Mouse (Mus musculus) heart, postnatal 0 days (tissue): ENCODE results near the gene Rabepk. TPM values are rescaled to one million over a fixed set of nuclear protein-coding genes. Genes with fewer than 3 reads are reported as not detected.
"Not testable (repeated sequence)": the region's sequence is repeated elsewhere in the genome, so short reads cannot be mapped to it uniquely, and the experiment has no call there.

Source experiments
- ATAC-seq: fragments of 200-750 bp; cut with Nextera tagmentation; 2 replicates; pipeline ENCODE4 v1.8.0; 2017; ENCODE audit warnings: low read depth, moderate number of reproducible peaks, moderate library complexity; ENCODE audit not compliant: insufficient read depth
- DNase-seq: peaks from one replicate; pipeline ENCODE4 v3.0.0-alpha.2; 2016; ENCODE audit warnings: low spot score
- H3K27ac ChIP-seq: fragments of 300-500 bp; sonication (generic); 2 replicates; pipeline ENCODE4 v1.5.1; 2014; ENCODE audit warnings: low read depth, mild to moderate bottlenecking
- H3K27me3 ChIP-seq: fragments of 300-500 bp; sonication (generic); 2 replicates; pipeline ENCODE4 v1.6.1; 2014; ENCODE audit warnings: low read length, mixed read lengths; ENCODE audit not compliant: control insufficient read depth, insufficient read depth
- H3K36me3 ChIP-seq: fragments of 300-500 bp; sonication (generic); replicated peaks from 2 replicates; pipeline ENCODE4 v1.6.1; 2014; ENCODE audit warnings: low read length, mixed read lengths; ENCODE audit not compliant: control insufficient read depth, insufficient read depth
- H3K4me1 ChIP-seq: fragments of 300-500 bp; sonication (generic); 2 replicates; pipeline ENCODE4 v1.6.1; 2014; ENCODE audit warnings: antibody characterized with exemption; ENCODE audit not compliant: control insufficient read depth, insufficient read depth
- H3K4me2 ChIP-seq: fragments of 300-500 bp; sonication (generic); 2 replicates; pipeline ENCODE4 v1.6.1; 2014; ENCODE audit warnings: low read depth, mild to moderate bottlenecking, low read length, moderate library complexity
- H3K4me3 ChIP-seq: fragments of 300-500 bp; sonication (generic); 2 replicates; pipeline ENCODE4 v1.5.1; 2014; ENCODE audit warnings: low read depth, low read length
- H3K9ac ChIP-seq: fragments of 300-500 bp; sonication (generic); replicated peaks from 2 replicates; pipeline ENCODE4 v1.6.1; 2014; ENCODE audit warnings: low read depth, low read length, mixed read lengths
- H3K9me3 ChIP-seq: fragments of 300-500 bp; sonication (generic); replicated peaks from 2 replicates; pipeline ENCODE4 v1.6.1; 2016; ENCODE audit warnings: low read length; ENCODE audit not compliant: control insufficient read depth
- CTCF ChIP-seq: IDR thresholded peaks from 2 replicates; pipeline ENCODE4 v1.5.1; 2016; ENCODE audit warnings: antibody characterized with exemption, control low read depth, low read depth
- EP300 ChIP-seq: IDR thresholded peaks from 2 replicates; pipeline ENCODE4 v1.6.1; 2016; ENCODE audit warnings: antibody characterized with exemption, low read depth
- WGBS: fragments of 180-500 bp; shearing (Covaris S2); extraction: QIAGEN DNeasy Blood & Tissue Kit; methylation state at CpG from one replicate; pipeline ENCODE4 v1.1.7; 2014; 5-methylcytosine and 5-hydroxymethylcytosine counted together
- polyA plus RNA-seq: library from polyadenylated mRNA; unstranded; fragments of >200 nt; fragmentation: Nextera tagmentation; extraction: Ambion mirVana; gene quantifications from 2 replicates; pipeline ENCODE4 v1.2.1, GENCODE M21; 2015
- total RNA-seq: library from RNA; depleted of rRNA; stranded (reverse); fragments of >200 nt; gene quantifications from 2 replicates; pipeline ENCODE4 v1.2.3, GENCODE M21; 2014; ENCODE audit warnings: low replicate concordance

The Rabepk gene
- total and polyA plus RNA-seq, 2 experiments from 2014 or later = 22.1 to 31.0 TPM

DNA sequence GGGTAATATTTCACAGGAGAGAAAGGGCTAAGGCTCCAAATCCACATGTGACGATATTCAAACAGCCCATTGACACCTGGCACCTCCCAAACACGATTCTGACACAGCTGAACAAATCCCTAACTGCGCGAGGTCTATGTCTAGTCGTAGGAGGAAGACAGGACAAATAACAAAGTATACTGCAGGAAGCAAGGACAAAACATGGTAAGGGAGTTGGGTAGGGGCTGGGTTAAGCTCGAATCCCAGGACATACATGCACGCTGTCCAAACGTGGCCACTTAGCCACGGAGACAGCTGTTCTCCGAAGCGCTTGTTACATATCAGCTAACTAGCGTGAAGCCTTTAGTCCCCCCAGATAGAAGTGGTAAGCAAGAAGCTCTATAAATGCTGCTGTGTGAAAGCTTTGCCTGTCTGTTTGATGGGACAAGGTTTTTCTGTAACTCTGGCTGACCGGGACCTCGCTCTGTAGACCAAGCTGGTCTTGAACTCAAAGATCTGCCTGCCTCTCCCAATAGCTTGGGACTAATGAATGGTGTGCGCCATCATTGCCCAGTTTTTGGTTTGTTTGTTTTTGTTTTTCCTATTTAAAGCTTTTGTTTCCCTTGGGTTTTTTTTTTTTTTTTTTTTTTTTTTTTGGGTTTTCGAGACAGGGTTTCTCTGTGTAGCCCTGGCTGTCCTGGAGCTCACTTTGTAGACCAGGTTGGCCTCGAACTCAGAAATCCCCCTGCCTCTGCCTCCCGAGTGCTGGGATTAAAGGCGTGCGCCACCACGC is 26.9 kb upstream of the Rabepk start:
- no peak for DNase-seq
- Histone ChIP-seq H3K4me2 (peak overlapping the region; percentile 63), H3K4me3 (peak overlapping the region; percentile 71), H3K36me3 (peaks cover 10% of the 10 kb centered on the region), H3K27ac (peak overlapping the region; percentile 82), H3K9me3 (no peaks in the 10 kb centered on the region), H3K27me3 (no peaks in the 10 kb centered on the region), H3K9ac (peak overlapping the region; percentile 89), H3K4me1 (peaks cover 12% of the 10 kb centered on the region)
- ATAC-seq = no peak
- WGBS = 31% methylated on average over 19 of the region's 21 CpGs
- TF ChIP-seq EP300 = no peak
- TF ChIP-seq CTCF = no peak

DNA sequence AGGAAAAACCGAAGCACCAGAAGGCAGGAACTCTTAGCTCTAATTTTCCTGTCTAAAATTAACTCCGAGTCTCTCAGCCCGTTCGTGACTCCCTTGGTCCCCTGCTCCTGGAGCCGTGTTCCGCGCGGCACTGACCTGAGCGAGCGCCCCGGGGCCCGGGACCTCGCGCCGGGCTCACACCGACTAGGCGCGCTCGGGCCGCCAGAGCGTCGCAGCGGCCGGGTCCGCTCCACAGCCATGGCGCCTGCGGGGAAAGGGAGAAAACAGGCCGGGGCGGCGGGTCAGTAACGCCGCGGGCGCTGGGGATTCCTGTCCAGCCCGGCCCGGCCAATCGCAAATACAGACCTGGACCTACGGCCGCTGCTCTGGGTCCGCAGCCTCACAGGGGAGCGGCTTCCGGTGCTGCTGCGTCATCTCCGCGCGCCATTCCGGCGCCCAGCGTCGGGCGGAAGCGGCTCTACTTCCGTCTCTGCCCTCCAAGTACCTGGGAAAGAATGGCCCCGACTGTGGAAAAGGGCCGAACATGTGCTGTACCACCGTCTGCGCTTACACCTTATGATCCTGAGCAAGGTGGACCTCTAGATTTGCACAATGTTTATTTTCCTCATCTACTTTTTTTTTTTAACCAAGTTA is 26.2 kb upstream of the Rabepk start, which contains the start of gene Fbxw2:
Gene Fbxw2, minus strand, starts transcription at position 485 of the 633 bp plus-strand sequence.
- DNase-seq (peak; percentile 84), ATAC-seq (peak; percentile 99)
- TF ChIP-seq CTCF (no peak), EP300 (peak; percentile 66; the same call in 1 of the 2 replicates)
- Histone ChIP-seq H3K4me1 (peaks cover 12% of the 10 kb centered on the region), H3K9ac (peak within 1 kb of the TSS; percentile 89), H3K27me3 (no peaks in the 10 kb centered on the region), H3K4me3 (peak within 1 kb of the TSS; percentile 71), H3K4me2 (peak within 1 kb of the TSS; percentile 63), H3K36me3 (peaks cover 14% of the 10 kb centered on the region), H3K9me3 (no peaks in the 10 kb centered on the region), H3K27ac (peak within 1 kb of the TSS; percentile 82)
- under 1% methylated on average over 53 of the region's 57 CpGs for WGBS

DNA sequence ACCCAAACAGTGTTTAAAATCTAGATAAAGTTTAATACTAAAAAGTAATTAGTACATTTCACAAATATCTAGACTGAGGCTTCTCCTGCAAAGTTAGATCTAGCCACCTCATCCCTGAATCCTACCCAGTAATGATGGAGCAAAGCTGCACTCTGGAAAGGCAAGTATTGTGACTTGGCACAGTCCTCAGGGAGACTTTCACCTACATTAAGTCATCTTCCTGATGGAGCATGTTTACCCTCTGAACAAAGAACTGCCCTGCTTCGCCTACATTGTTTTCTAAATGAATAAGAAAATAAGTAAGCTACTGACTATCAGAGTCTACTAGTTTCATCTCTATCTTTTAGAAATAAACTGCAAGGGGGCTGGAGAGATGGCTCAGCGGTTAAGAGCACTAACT is 18.8 kb upstream of the Rabepk start:
- H3K4me1 ChIP-seq = no peaks in the 10 kb centered on the region
- H3K36me3 ChIP-seq = peaks cover 51% of the 10 kb centered on the region
- H3K27ac ChIP-seq = no peak overlapping the region
- no peak overlapping the region for H3K4me2 ChIP-seq
- H3K4me3 ChIP-seq = no peak overlapping the region
- ATAC-seq (no peak), DNase-seq (no peak)
- WGBS = 93% methylated on average over 2 of the region's 2 CpGs
- H3K9ac ChIP-seq = no peak overlapping the region
- no peaks in the 10 kb centered on the region for H3K9me3 ChIP-seq
- TF ChIP-seq EP300 = no peak
- TF ChIP-seq CTCF = no peak
- H3K27me3 ChIP-seq = no peaks in the 10 kb centered on the region

DNA sequence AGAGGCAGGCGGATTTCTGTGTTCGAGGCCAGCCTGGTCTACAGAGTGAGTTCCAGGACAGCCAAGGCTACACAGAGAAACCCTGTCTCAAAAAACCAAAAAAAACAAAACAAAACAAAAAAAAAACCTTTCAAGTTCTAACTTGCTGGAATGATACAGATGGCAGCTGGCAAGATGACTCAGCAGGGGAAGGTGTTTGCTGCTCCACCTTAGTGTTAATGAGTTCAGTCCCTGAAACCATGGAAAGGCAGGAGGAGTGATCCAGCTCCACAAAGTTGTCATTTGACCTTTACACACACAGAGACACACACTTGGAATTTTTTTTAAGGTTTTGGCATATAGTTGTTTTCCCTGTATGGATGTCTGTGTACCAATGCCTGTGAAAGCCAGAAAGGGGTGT is 16.2 kb upstream of the Rabepk start:
- not testable (repeated sequence) for DNase-seq, H3K9me3 ChIP-seq, H3K4me2 ChIP-seq, ATAC-seq, H3K27ac ChIP-seq, H3K4me1 ChIP-seq, H3K27me3 ChIP-seq, H3K9ac ChIP-seq, H3K4me3 ChIP-seq
- H3K36me3 ChIP-seq = peaks cover 60% of the 10 kb centered on the region
- 94% methylated on average over 2 of the region's 2 CpGs for WGBS

DNA sequence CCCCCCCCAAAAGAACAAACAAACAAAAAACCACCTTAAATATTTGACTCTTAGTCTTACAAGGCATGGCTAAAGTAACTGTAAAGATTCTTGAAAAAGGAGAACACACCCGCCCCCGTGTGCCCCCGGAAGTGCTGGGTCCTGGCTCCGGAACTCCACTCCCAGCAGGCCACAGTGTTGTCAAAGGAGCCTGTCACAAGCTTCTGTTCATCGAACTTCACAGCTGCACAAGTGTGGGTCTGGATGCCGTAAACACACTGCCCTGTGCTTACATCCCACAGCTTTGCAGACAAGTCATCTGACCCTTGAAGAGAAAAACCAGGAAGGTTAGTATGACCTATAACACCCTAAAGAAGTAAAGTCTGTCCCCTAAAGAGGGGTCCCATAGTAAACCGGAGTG is 13.0 kb upstream of the Rabepk start:
- Histone ChIP-seq H3K36me3 (peaks cover 70% of the 10 kb centered on the region), H3K27me3 (no peaks in the 10 kb centered on the region), H3K9ac (no peak overlapping the region), H3K9me3 (no peaks in the 10 kb centered on the region), H3K4me1 (no peaks in the 10 kb centered on the region), H3K4me3 (no peak overlapping the region), H3K4me2 (no peak overlapping the region), H3K27ac (no peak overlapping the region)
- WGBS = 74% methylated on average over 7 of the region's 7 CpGs
- TF ChIP-seq CTCF (no peak), EP300 (no peak)
- no peak for ATAC-seq
- no peak for DNase-seq
